8 mouse cellular contexts compared by ENCODE assay signal in the genomic region with DNA sequence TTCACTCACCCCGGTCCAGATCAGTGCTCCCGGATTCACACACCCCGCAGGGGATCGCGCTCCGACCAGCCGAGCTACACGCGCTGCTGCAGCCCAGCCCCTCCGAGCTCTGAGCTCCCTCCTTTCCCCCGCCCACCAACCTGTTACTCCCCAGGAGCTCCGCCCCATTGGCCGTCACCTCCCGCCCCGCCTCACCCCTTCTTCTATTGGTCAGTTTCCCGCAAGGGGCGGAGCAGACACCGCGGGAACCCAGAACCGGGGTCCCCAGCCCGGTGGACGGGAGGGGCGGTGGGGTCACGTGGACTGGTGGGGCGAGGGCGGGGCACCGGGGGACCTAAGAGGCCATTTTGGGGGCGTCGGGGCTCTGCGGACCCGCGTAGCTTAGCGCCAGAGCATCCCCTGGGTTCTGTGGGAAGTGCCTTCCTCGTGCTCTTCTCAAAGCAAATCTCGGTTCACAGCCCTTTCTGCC. TPM values are rescaled to one million over a fixed set of nuclear protein-coding genes. Genes with fewer than 3 reads are reported as not detected.
A peak's percentile ranks its signal among the peaks of the same experiment; 100 is the strongest.
DNase-seq lines count a peak whose midpoint lies in the region; ATAC-seq and TF ChIP-seq lines count a peak whose summit lies in the region.

A gene (minus strand): TSS at position 126 of the 469 bp plus-strand sequence.

- peak within 1 kb of the TSS; percentile 64 for H3K4me3 ChIP-seq in cortical plate, adult 2 months (ENCODE audit: insufficient read depth, low read length)

- no peaks in the 10 kb centered on the region for H3K4me1 ChIP-seq in cortical plate, adult 2 months (ENCODE audit: control insufficient read depth, insufficient read depth, low read length)

- DNase-seq in ZHBTc4 (ENCODE audit: low read depth, low spot score): peak; percentile 95
- peak; percentile 86 for DNase-seq in gastrocnemius, postnatal 10 days
- DNase-seq in induced T-regulatory cell, adult 2 months (ENCODE audit: low read depth): peak; percentile 93
- peak; percentile 72 to 89 for DNase-seq in left cerebral cortex, adult 8-10 months (ENCODE audit: low spot score in 2 of 2)
- DNase-seq in right cerebral cortex, adult 2 months (ENCODE audit: low spot score in 2 of 2): peak; percentile 86 to 93
- DNase-seq in urinary bladder, postnatal 10 days (ENCODE audit: low spot score): peak; percentile 70

- peak; percentile 98 for ATAC-seq in megakaryocyte, adult 5-6 weeks (ENCODE audit: poor library complexity, severe bottlenecking)

- TF ChIP-seq CTCF in cortical plate, adult 2 months (IDR thresholded peaks at IDR 0.05; ENCODE audit: extremely low read depth, insufficient read depth, low read length): no peak

- 0 out of 2 replicates have a peak within 1 kb of the TSS, but pooled peaks have one; percentile 48 for H3K27ac ChIP-seq in cortical plate, adult 2 months (ENCODE audit: insufficient read depth, low read length)

- TF ChIP-seq POLR2A in cortical plate, adult 2 months (IDR thresholded peaks at IDR 0.05; ENCODE audit: extremely low read depth, insufficient read depth, low read length): peak; percentile 40; the same call in 1 of the 2 replicates

RNA-seq across cellular contexts. Expression of the gene that starts here (rescaled TPM):
- polyA plus RNA-seq in cortical plate, adult 2 months (2012; rRNA removed): 2.3 and 3.2 TPM in 2 replicates
- total RNA-seq in gastrocnemius, postnatal 10 days (2021): under 1 TPM; 0.29 to 0.38 TPM
- total RNA-seq in left cerebral cortex, adult 8-10 months (2022): 1 to 10 TPM; 3.5 to 5.2 (median 4.3) TPM
- total RNA-seq in megakaryocyte, adult 5-6 weeks (2015): not detected in 2 replicates
- total RNA-seq in megakaryocyte, adult 5-6 weeks (2017): not detected in 2 replicates

Comparison
In these comparisons a context has a peak if more than half of its experiments do, and no peak if none do; other contexts are left out.
1. Peak in every context shown above with its lines: DNase-seq, ATAC-seq, H3K4me3 ChIP-seq and H3K27ac ChIP-seq.
2. Peak in DNase-seq in gastrocnemius, postnatal 10 days; RNA of the gene not detected or under 1 TPM.
3. Peak in ATAC-seq in megakaryocyte, adult 5-6 weeks; RNA of the gene not detected or under 1 TPM.